Mouse (Mus musculus) testis, adult 2 months (tissue): ENCODE results near the gene Cfap61. TPM values are rescaled to one million over a fixed set of nuclear protein-coding genes. Genes with fewer than 3 reads are reported as not detected.

ENCODE experiments used
- H3K27ac ChIP-seq: fragments of 200-500 bp; 2 replicates; pipeline ENCODE4 v1.5.1; 2012; ENCODE audit warnings: low read depth, low read length; ENCODE audit not compliant: control insufficient read depth, insufficient read depth
- H3K27me3 ChIP-seq: fragments of 200-500 bp; 2 replicates; pipeline ENCODE4 v1.6.1; 2012; ENCODE audit warnings: mild to moderate bottlenecking, low read length, moderate library complexity; ENCODE audit not compliant: control insufficient read depth, insufficient read depth
- H3K36me3 ChIP-seq: fragments of 200-500 bp; 2 replicates; pipeline ENCODE4 v1.6.1; 2012; ENCODE audit warnings: mild to moderate bottlenecking, low read length; ENCODE audit not compliant: control insufficient read depth, insufficient read depth
- H3K4me1 ChIP-seq: fragments of 200-500 bp; 2 replicates; pipeline ENCODE4 v1.6.1; 2012; ENCODE audit warnings: low read length; ENCODE audit not compliant: control insufficient read depth, insufficient read depth
- H3K4me3 ChIP-seq: fragments of 200-500 bp; 2 replicates; pipeline ENCODE4 v1.5.1; 2012; ENCODE audit warnings: low read depth, mild to moderate bottlenecking, low read length, moderate library complexity, mixed read lengths; ENCODE audit not compliant: control insufficient read depth
- CTCF ChIP-seq: fragments of 200-500 bp; IDR thresholded peaks from 2 replicates; pipeline ENCODE4 v1.5.1; 2012; ENCODE audit warnings: low read depth, mild to moderate bottlenecking, inconsistent platforms, low read length, moderate library complexity; ENCODE audit not compliant: control insufficient read depth, insufficient read depth, insufficient replicate concordance
- POLR2A ChIP-seq: fragments of 200-500 bp; IDR thresholded peaks from 2 replicates; pipeline ENCODE4 v1.6.1; 2012; ENCODE audit warnings: low read depth, mild to moderate bottlenecking, inconsistent platforms, low read length, moderate library complexity; ENCODE audit not compliant: control insufficient read depth
- polyA plus RNA-seq: library from polyadenylated mRNA; depleted of rRNA; stranded (reverse); fragments of >200 nt; gene quantifications from 2 replicates; pipeline ENCODE4 v1.2.3, GENCODE M21; 2012

Gene Cfap61
- polyA plus RNA-seq, 1 experiment = 83.5 TPM

- Histone ChIP-seq H3K27me3 (no peaks in the 10 kb centered on the region), H3K27ac (no peak overlapping the region), H3K4me3 (no peak overlapping the region), H3K36me3 (no peaks in the 10 kb centered on the region), H3K4me1 (no peaks in the 10 kb centered on the region)
- TF ChIP-seq POLR2A = no peak
- TF ChIP-seq CTCF = no peak
These were observed 181.7 kb downstream of the Cfap61 start for GRCm38 (mm10) chr2:146116282-146116681.

- H3K27me3 ChIP-seq = no peaks in the 10 kb centered on the region
- TF ChIP-seq CTCF = no peak
- H3K4me3 ChIP-seq = no peak overlapping the region
- no peaks in the 10 kb centered on the region for H3K36me3 ChIP-seq
- H3K4me1 ChIP-seq = no peaks in the 10 kb centered on the region
- H3K27ac ChIP-seq = no peak overlapping the region
These were observed 182.1 kb downstream of the Cfap61 start for GRCm38 (mm10) chr2:146116726-146117125.

GRCm38 (mm10) chr2:146117191-146117914 is 182.8 kb downstream of the Cfap61 start:
- TF ChIP-seq POLR2A (no peak), CTCF (no peak)
- Histone ChIP-seq H3K36me3 (no peaks in the 10 kb centered on the region), H3K27me3 (no peaks in the 10 kb centered on the region), H3K4me1 (no peaks in the 10 kb centered on the region), H3K4me3 (no peak overlapping the region), H3K27ac (no peak overlapping the region)

GRCm38 (mm10) chr2:146117915-146118403 is 183.4 kb downstream of the Cfap61 start:
- Histone ChIP-seq H3K4me3 (no peak overlapping the region), H3K36me3 (no peaks in the 10 kb centered on the region), H3K27ac (no peak overlapping the region), H3K4me1 (no peaks in the 10 kb centered on the region), H3K27me3 (no peaks in the 10 kb centered on the region)
- TF ChIP-seq CTCF = no peak
- no peak for TF ChIP-seq POLR2A

GRCm38 (mm10) chr2:146121551-146121950 is 187.0 kb downstream of the Cfap61 start:
- TF ChIP-seq POLR2A = no peak
- no peak for TF ChIP-seq CTCF
- H3K27me3 ChIP-seq = no peaks in the 10 kb centered on the region

GRCm38 (mm10) chr2:146125129-146125528 is 190.5 kb downstream of the Cfap61 start:
- Histone ChIP-seq H3K27me3 (no peaks in the 10 kb centered on the region), H3K27ac (no peak overlapping the region), H3K4me1 (no peaks in the 10 kb centered on the region), H3K36me3 (no peaks in the 10 kb centered on the region), H3K4me3 (no peak overlapping the region)
- TF ChIP-seq POLR2A (no peak), CTCF (no peak)

More at GRCm38 (mm10) chr2:146121551-146121950, 187.0 kb downstream of the Cfap61 start:
- Histone ChIP-seq H3K4me1 (no peaks in the 10 kb centered on the region), H3K27ac (no peak overlapping the region), H3K4me3 (no peak overlapping the region), H3K36me3 (no peaks in the 10 kb centered on the region)

GRCm38 (mm10) chr2:146128622-146129021 is 194.0 kb downstream of the Cfap61 start:
- Histone ChIP-seq H3K27ac (no peak overlapping the region), H3K27me3 (no peaks in the 10 kb centered on the region), H3K4me1 (no peaks in the 10 kb centered on the region), H3K4me3 (no peak overlapping the region), H3K36me3 (no peaks in the 10 kb centered on the region)
- no peak for TF ChIP-seq POLR2A
- TF ChIP-seq CTCF = no peak

- H3K27me3 ChIP-seq = no peaks in the 10 kb centered on the region
- no peak overlapping the region for H3K4me3 ChIP-seq
- H3K4me1 ChIP-seq = no peaks in the 10 kb centered on the region
- no peaks in the 10 kb centered on the region for H3K36me3 ChIP-seq
- no peak for TF ChIP-seq POLR2A
- H3K27ac ChIP-seq = no peak overlapping the region
These were observed 195.9 kb downstream of the Cfap61 start for GRCm38 (mm10) chr2:146130514-146130913.
